Mouse (Mus musculus): Measurements from ENCODE around the gene Syt12. TPM values are rescaled to one million over a fixed set of nuclear protein-coding genes. Genes with fewer than 3 reads are reported as not detected.

Gene Syt12
- total and polyA plus RNA-seq, 2 experiments from 2014 or later, result 9.0 to 54.5 TPM

DNA sequence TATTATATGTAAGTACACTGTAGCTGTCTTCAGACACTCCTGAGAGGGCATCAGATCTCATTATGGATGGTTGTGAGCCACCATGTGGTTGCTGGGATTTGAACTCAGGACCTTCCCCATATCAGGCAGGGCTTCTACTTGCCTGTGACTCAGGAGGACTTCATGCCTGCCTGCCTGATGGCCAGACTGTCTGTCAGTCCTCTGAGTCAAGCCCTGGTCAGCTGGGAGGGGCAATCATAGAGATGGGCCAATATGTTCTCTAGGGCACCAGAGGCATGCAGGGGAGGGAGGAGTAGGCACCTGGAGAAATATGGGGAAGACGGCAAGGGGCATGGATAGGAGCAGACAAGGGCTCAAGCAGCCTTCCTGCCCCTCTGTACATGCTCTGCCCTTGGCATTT, 42.2 kb downstream of the Syt12 start:
- WGBS, result 88% methylated on average over 1 of the region's 1 CpGs

DNA sequence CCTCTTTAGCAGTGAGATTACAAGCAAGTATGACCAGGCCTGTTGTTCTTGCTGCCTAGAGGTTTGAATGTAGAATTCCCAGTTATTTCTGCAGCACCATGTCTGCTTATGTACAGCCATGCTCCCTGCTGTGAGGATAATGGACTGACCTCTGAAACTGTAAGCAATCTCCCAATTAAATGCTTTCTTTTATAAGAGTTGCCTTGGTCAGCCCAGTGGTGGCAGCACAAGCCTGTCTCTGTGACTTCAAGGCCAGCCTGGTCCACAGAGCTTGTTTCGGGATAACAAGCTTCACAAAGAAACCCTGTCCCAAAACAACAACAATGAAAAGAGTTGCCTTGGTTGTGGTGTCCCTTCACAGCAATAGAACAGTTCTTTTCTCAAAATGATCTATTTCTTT, 43.5 kb downstream of the Syt12 start:
- no peak overlapping the region for H3K4me2 ChIP-seq (ENCODE audit: low read depth, low read length)
- H3K9me3 ChIP-seq (ENCODE audit: low read length), result no peaks in the 10 kb centered on the region
- TF ChIP-seq CTCF (IDR thresholded peaks at IDR 0.05; ENCODE audit: low read depth), result no peak
- no peak overlapping the region for H3K27ac ChIP-seq
- no peak for ATAC-seq
- WGBS, result 82% methylated on average over 1 of the region's 1 CpGs
- no peak overlapping the region for H3K9ac ChIP-seq (replicated peaks; ENCODE audit: low read length)
- H3K4me1 ChIP-seq (ENCODE audit: insufficient read depth, low read length), result peaks cover 1% of the 10 kb centered on the region; the same call in 1 of the 2 replicates
- no peak overlapping the region for H3K4me3 ChIP-seq (ENCODE audit: low read length)
- H3K27me3 ChIP-seq (ENCODE audit: insufficient read depth, low read length), result no peaks in the 10 kb centered on the region; the same call in 1 of the 2 replicates
- no peaks in the 10 kb centered on the region for H3K36me3 ChIP-seq (ENCODE audit: insufficient read depth, low read length)
- no peak for DNase-seq (ENCODE audit: low spot score)

More for the DNA sequence above, 42.2 kb downstream of the Syt12 start:
- no peak for ATAC-seq
- Histone ChIP-seq H3K36me3 (ENCODE audit: insufficient read depth, low read length) (no peaks in the 10 kb centered on the region), H3K4me1 (ENCODE audit: insufficient read depth, low read length) (peaks cover 6% of the 10 kb centered on the region; the same call in 1 of the 2 replicates), H3K4me3 (ENCODE audit: low read length) (no peak overlapping the region), H3K9me3 (ENCODE audit: low read length) (no peaks in the 10 kb centered on the region), H3K27me3 (ENCODE audit: insufficient read depth, low read length) (no peaks in the 10 kb centered on the region; the same call in 1 of the 2 replicates), H3K27ac (no peak overlapping the region), H3K9ac (replicated peaks; ENCODE audit: low read length) (no peak overlapping the region), H3K4me2 (ENCODE audit: low read depth, low read length) (no peak overlapping the region)
- no peak for DNase-seq (ENCODE audit: low spot score)
- no peak for TF ChIP-seq CTCF (IDR thresholded peaks at IDR 0.05; ENCODE audit: low read depth)

DNA sequence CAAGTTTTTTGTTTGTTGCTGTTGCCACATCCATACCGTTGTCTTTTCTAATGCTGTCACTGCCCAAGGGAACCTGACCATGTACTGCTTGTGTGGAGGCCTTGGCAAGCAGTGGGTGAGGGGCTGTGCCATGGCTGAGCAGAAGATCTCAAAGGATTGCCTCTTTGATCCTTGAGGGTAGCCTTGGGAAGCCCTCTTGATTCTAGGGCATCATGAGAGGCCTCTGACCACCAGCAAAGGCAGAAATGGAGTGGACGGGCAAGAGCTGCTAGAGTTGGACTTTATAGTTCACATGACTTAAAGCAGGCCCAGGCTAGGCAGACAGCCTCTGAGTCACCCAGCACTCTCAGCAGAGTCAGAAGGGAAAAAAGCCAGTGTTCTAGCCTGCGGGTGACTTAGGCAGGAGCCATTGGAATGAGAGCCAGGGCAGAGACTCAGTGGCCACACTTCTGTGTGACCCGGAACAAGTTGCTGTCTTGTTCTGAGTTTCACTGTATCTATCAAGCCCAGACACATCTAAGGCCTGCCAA, 47.1 kb downstream of the Syt12 start:
- no peak for ATAC-seq
- H3K36me3 ChIP-seq (ENCODE audit: insufficient read depth, low read length), result no peaks in the 10 kb centered on the region
- WGBS, result 97% methylated on average over 4 of the region's 4 CpGs
- no peaks in the 10 kb centered on the region for H3K9me3 ChIP-seq (ENCODE audit: low read length)
- no peak overlapping the region for H3K27ac ChIP-seq
- no peak overlapping the region for H3K4me2 ChIP-seq (ENCODE audit: low read depth, low read length)
- no peak overlapping the region for H3K4me3 ChIP-seq (ENCODE audit: low read length)
- no peaks in the 10 kb centered on the region for H3K27me3 ChIP-seq (ENCODE audit: insufficient read depth, low read length)
- no peak overlapping the region for H3K9ac ChIP-seq (replicated peaks; ENCODE audit: low read length)
- TF ChIP-seq CTCF (IDR thresholded peaks at IDR 0.05; ENCODE audit: low read depth), result no peak
- H3K4me1 ChIP-seq (ENCODE audit: insufficient read depth, low read length), result no peaks in the 10 kb centered on the region
- DNase-seq (ENCODE audit: low spot score), result no peak

DNA sequence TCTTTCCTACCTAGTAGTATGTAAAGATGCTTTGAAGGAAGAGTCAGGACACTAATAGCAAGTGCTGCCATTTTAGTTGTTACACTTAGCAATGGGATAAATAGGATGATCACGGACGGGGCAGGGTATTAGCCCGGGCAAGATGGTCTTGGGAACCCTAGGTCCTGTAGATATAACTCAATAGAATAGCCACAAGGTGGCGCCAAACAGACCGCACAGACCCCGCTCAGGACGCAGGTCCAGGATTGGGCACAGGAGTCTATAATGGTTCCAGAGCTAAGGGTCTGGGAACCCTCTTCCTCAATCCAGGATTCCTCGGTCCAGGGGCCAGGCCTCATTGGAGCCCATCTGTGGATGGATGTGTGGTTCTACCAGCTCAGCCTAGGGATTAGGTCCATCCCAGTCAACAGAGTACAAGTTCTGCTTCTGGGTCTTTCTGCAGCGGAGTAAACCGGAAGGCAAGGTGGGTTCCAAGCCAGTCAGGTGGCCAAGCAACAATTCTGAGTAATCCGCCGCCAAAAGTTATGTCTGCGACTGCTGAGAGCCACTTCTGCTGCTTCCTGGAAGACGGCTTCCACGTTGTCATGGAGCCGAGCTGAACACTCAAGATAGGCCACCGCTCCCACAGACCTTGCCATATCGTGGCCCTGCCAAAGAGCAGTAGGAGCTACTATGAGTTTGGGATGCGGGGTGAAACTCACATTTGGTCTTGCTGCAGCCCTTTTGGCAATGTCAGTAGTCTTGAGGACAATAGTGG, 51.5 kb downstream of the Syt12 start:
- WGBS, result 76% methylated on average over 19 of the region's 19 CpGs
- Histone ChIP-seq H3K9me3 (ENCODE audit: low read length) (no peaks in the 10 kb centered on the region), H3K4me2 (ENCODE audit: low read depth, low read length) (no peak overlapping the region), H3K36me3 (ENCODE audit: insufficient read depth, low read length) (no peaks in the 10 kb centered on the region), H3K27ac (no peak overlapping the region), H3K27me3 (ENCODE audit: insufficient read depth, low read length) (no peaks in the 10 kb centered on the region), H3K4me1 (ENCODE audit: insufficient read depth, low read length) (no peaks in the 10 kb centered on the region), H3K4me3 (ENCODE audit: low read length) (no peak overlapping the region), H3K9ac (replicated peaks; ENCODE audit: low read length) (no peak overlapping the region)
- TF ChIP-seq CTCF (IDR thresholded peaks at IDR 0.05; ENCODE audit: low read depth), result peak; percentile 59
- DNase-seq (ENCODE audit: low spot score) (peak; percentile 47), ATAC-seq (no peak)

DNA sequence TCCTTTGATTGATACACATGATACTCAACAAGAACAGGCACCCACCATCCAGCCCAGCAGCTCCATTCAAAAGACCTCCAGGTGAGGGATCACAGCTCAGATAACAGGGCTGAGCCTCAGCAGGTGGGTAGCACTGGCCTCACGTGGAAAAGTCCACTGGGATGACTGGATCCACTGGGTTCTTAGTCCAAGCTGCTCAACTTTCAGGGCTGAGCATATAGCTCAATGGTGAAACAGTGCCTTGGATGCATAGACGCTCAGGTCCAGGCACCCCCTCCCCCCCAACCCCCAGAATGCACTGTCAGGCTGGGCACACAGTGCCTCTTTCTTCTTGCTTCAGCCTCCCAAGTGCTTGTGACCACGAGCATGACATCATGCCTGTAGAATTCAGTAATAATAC, 54.2 kb downstream of the Syt12 start:
- Histone ChIP-seq H3K4me3 (ENCODE audit: low read length) (no peak overlapping the region), H3K9ac (replicated peaks; ENCODE audit: low read length) (no peak overlapping the region), H3K27me3 (ENCODE audit: insufficient read depth, low read length) (no peaks in the 10 kb centered on the region), H3K9me3 (ENCODE audit: low read length) (no peaks in the 10 kb centered on the region), H3K4me1 (ENCODE audit: insufficient read depth, low read length) (no peaks in the 10 kb centered on the region), H3K36me3 (ENCODE audit: insufficient read depth, low read length) (no peaks in the 10 kb centered on the region), H3K4me2 (ENCODE audit: low read depth, low read length) (no peak overlapping the region), H3K27ac (no peak overlapping the region)
- TF ChIP-seq CTCF (IDR thresholded peaks at IDR 0.05; ENCODE audit: low read depth), result no peak
- no peak for ATAC-seq
- 75% methylated on average over 3 of the region's 3 CpGs for WGBS
- DNase-seq (ENCODE audit: low spot score), result no peak

DNA sequence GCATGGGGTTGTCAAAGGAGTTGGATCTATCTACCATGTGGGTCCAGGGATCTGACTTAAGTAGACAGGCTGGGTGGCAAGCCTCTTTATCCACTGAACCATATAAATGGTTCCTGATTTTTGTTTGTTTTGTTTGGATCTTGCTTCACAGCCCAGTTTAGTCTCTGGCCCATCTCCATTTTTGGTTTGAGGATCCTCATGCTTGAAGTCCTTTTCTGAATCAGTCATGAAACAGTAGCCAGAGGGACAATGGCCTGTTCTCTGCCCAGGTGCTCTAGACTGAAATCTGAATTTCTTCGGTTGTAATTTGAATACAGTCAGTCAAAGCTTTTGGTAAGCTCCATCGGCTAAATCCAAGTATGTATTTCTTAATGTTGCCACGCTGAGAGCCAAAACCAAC, 54.7 kb downstream of the Syt12 start:
- H3K27ac ChIP-seq, result no peak overlapping the region
- H3K4me2 ChIP-seq (ENCODE audit: low read depth, low read length), result no peak overlapping the region
- no peak for DNase-seq (ENCODE audit: low spot score)
- no peaks in the 10 kb centered on the region for H3K9me3 ChIP-seq (ENCODE audit: low read length)
- no peak overlapping the region for H3K9ac ChIP-seq (replicated peaks; ENCODE audit: low read length)
- H3K4me1 ChIP-seq (ENCODE audit: insufficient read depth, low read length), result no peaks in the 10 kb centered on the region
- H3K27me3 ChIP-seq (ENCODE audit: insufficient read depth, low read length), result no peaks in the 10 kb centered on the region
- 94% methylated on average over 3 of the region's 3 CpGs for whole genome bisulfite sequencing
- no peak for TF ChIP-seq CTCF (IDR thresholded peaks at IDR 0.05; ENCODE audit: low read depth)
- H3K36me3 ChIP-seq (ENCODE audit: insufficient read depth, low read length), result no peaks in the 10 kb centered on the region
- ATAC-seq, result no peak
- no peak overlapping the region for H3K4me3 ChIP-seq (ENCODE audit: low read length)

Data from hindbrain, postnatal 0 days (tissue).